Mouse (Mus musculus): Measurements from ENCODE around the gene Fkbpl. TPM values are rescaled to one million over a fixed set of nuclear protein-coding genes. Genes with fewer than 3 reads are reported as not detected.

The Fkbpl gene
- polyA plus RNA-seq, 1 experiment from 2014 or later: 12.4 TPM

GRCm38 (mm10) chr17:34645831-34646511, 1.4 kb downstream of the Fkbpl start:
- WGBS: 85% methylated on average over 30 of the region's 30 CpGs
- no peaks in the 10 kb centered on the region for H3K9me3 ChIP-seq (ENCODE audit: control insufficient read depth, low read length)
- no peak for TF ChIP-seq EP300 (optimal IDR thresholded peaks at IDR 0.05)
- peak overlapping the region; percentile 83; the same call in 1 of the 2 replicates for H3K4me2 ChIP-seq (replicated peaks; ENCODE audit: low read depth)
- H3K36me3 ChIP-seq (ENCODE audit: control insufficient read depth, insufficient read depth, low read length): peaks cover 5% of the 10 kb centered on the region
- no peaks in the 10 kb centered on the region; the same call in 1 of the 2 replicates for H3K4me1 ChIP-seq (replicated peaks; ENCODE audit: control insufficient read depth, insufficient read depth)
- H3K9ac ChIP-seq (ENCODE audit: low read length): no peak overlapping the region
- DNase-seq (ENCODE audit: low spot score) (no peak), ATAC-seq (ENCODE audit: low FRiP score, low TSS enrichment) (no peak)
- no peak overlapping the region for H3K4me3 ChIP-seq (ENCODE audit: low read depth, low read length)
- no peak overlapping the region; the same call in 1 of the 2 replicates for H3K27ac ChIP-seq (replicated peaks)
- no peaks in the 10 kb centered on the region for H3K27me3 ChIP-seq (ENCODE audit: control insufficient read depth, insufficient read depth, low read length)

- Histone ChIP-seq H3K27ac (replicated peaks) (peak within 1 kb of the TSS; percentile 83), H3K36me3 (ENCODE audit: control insufficient read depth, insufficient read depth, low read length) (peaks cover 6% of the 10 kb centered on the region), H3K4me1 (replicated peaks; ENCODE audit: control insufficient read depth, insufficient read depth) (no peaks in the 10 kb centered on the region; the same call in 1 of the 2 replicates), H3K4me2 (replicated peaks; ENCODE audit: low read depth) (peak within 1 kb of the TSS; percentile 77), H3K9me3 (ENCODE audit: control insufficient read depth, low read length) (no peaks in the 10 kb centered on the region), H3K9ac (ENCODE audit: low read length) (peak within 1 kb of the TSS; percentile 87), H3K4me3 (ENCODE audit: low read depth, low read length) (peak within 1 kb of the TSS; percentile 95), H3K27me3 (ENCODE audit: control insufficient read depth, insufficient read depth, low read length) (no peaks in the 10 kb centered on the region)
- TF ChIP-seq EP300 (optimal IDR thresholded peaks at IDR 0.05) (no peak), CTCF (IDR thresholded peaks at IDR 0.05; ENCODE audit: low read depth) (no peak; the same call in 1 of the 2 replicates)
- DNase-seq (ENCODE audit: low spot score) (peak; percentile 96), ATAC-seq (ENCODE audit: low FRiP score, low TSS enrichment) (peak; percentile 96)
- under 1% methylated on average over 59 of the region's 66 CpGs for WGBS
Measured at GRCm38 (mm10) chr17:34646906-34647787, 2.6 kb downstream of the Fkbpl start, which contains the start of gene Atf6b. Gene Atf6b (plus strand): TSS chr17:34647146.

GRCm38 (mm10) chr17:34648141-34648890, 3.8 kb downstream of the Fkbpl start:
- Histone ChIP-seq H3K4me3 (ENCODE audit: low read depth, low read length) (no peak overlapping the region), H3K36me3 (ENCODE audit: control insufficient read depth, insufficient read depth, low read length) (peaks cover 8% of the 10 kb centered on the region), H3K4me1 (replicated peaks; ENCODE audit: control insufficient read depth, insufficient read depth) (no peaks in the 10 kb centered on the region; the same call in 1 of the 2 replicates), H3K27me3 (ENCODE audit: control insufficient read depth, insufficient read depth, low read length) (no peaks in the 10 kb centered on the region), H3K9ac (ENCODE audit: low read length) (no peak overlapping the region), H3K9me3 (ENCODE audit: control insufficient read depth, low read length) (no peaks in the 10 kb centered on the region), H3K27ac (replicated peaks) (no peak overlapping the region), H3K4me2 (replicated peaks; ENCODE audit: low read depth) (no peak overlapping the region)
- no peak for ATAC-seq (ENCODE audit: low FRiP score, low TSS enrichment)
- TF ChIP-seq CTCF (IDR thresholded peaks at IDR 0.05; ENCODE audit: low read depth) (no peak), EP300 (optimal IDR thresholded peaks at IDR 0.05) (no peak)
- no peak for DNase-seq (ENCODE audit: low spot score)
- 78% methylated on average over 16 of the region's 16 CpGs for WGBS

- DNase-seq (ENCODE audit: low spot score) (no peak), ATAC-seq (ENCODE audit: low FRiP score, low TSS enrichment) (no peak)
- H3K4me3 ChIP-seq (ENCODE audit: low read depth, low read length): no peak overlapping the region
- no peaks in the 10 kb centered on the region; the same call in 1 of the 2 replicates for H3K4me1 ChIP-seq (replicated peaks; ENCODE audit: control insufficient read depth, insufficient read depth)
- no peaks in the 10 kb centered on the region for H3K27me3 ChIP-seq (ENCODE audit: control insufficient read depth, insufficient read depth, low read length)
- H3K36me3 ChIP-seq (ENCODE audit: control insufficient read depth, insufficient read depth, low read length): peaks cover 12% of the 10 kb centered on the region
- H3K9me3 ChIP-seq (ENCODE audit: control insufficient read depth, low read length): no peaks in the 10 kb centered on the region
- H3K27ac ChIP-seq (replicated peaks): no peak overlapping the region
- TF ChIP-seq EP300 (optimal IDR thresholded peaks at IDR 0.05) (no peak), CTCF (IDR thresholded peaks at IDR 0.05; ENCODE audit: low read depth) (no peak)
- WGBS: 88% methylated on average over 18 of the region's 18 CpGs
- H3K4me2 ChIP-seq (replicated peaks; ENCODE audit: low read depth): no peak overlapping the region
- H3K9ac ChIP-seq (ENCODE audit: low read length): no peak overlapping the region
Measured at GRCm38 (mm10) chr17:34649106-34649864, 4.7 kb downstream of the Fkbpl start.

- WGBS: 90% methylated on average over 14 of the region's 14 CpGs
- Histone ChIP-seq H3K9me3 (ENCODE audit: control insufficient read depth, low read length) (no peaks in the 10 kb centered on the region), H3K4me3 (ENCODE audit: low read depth, low read length) (no peak overlapping the region), H3K4me1 (replicated peaks; ENCODE audit: control insufficient read depth, insufficient read depth) (no peaks in the 10 kb centered on the region; the same call in 1 of the 2 replicates), H3K9ac (ENCODE audit: low read length) (no peak overlapping the region), H3K4me2 (replicated peaks; ENCODE audit: low read depth) (no peak overlapping the region), H3K36me3 (ENCODE audit: control insufficient read depth, insufficient read depth, low read length) (peaks cover 12% of the 10 kb centered on the region), H3K27me3 (ENCODE audit: control insufficient read depth, insufficient read depth, low read length) (no peaks in the 10 kb centered on the region), H3K27ac (replicated peaks) (no peak overlapping the region)
- DNase-seq (ENCODE audit: low spot score): no peak
- ATAC-seq (ENCODE audit: low FRiP score, low TSS enrichment): no peak
- TF ChIP-seq CTCF (IDR thresholded peaks at IDR 0.05; ENCODE audit: low read depth) (no peak), EP300 (optimal IDR thresholded peaks at IDR 0.05) (no peak)
Measured at GRCm38 (mm10) chr17:34650781-34651180, 6.2 kb downstream of the Fkbpl start.

Measured in stomach, postnatal 0 days (tissue).